Mouse (Mus musculus): ENCODE measurements at regions not wholly inside any gene's neighbourhood (a gene's known extent, or its start where the extent isn't known, plus 50 kb on each side); places are given as distances from the start of the nearest gene placed in this dataset.
"Not testable (repeated sequence)": the region's sequence is repeated elsewhere in the genome, so short reads cannot be mapped to it uniquely, and the experiment has no call there.

- not testable (repeated sequence) for TF ChIP-seq CTCF (IDR thresholded peaks at IDR 0.05; ENCODE audit: insufficient read depth, low read length); POLR2A (IDR thresholded peaks at IDR 0.05; ENCODE audit: borderline replicate concordance, extremely low read depth, low read depth, low read length)
Observed at GRCm38 (mm10) chr14:36314673-36315072, 220.0 kb downstream of the 4930474N05Rik start.
